Mouse (Mus musculus) embryonic facial prominence, embryonic 13.5 days (tissue): ENCODE measurements at regions not wholly inside any gene's neighbourhood (a gene's known extent, or its start where the extent isn't known, plus 50 kb on each side); places are given as distances from the start of the nearest gene placed in this dataset.

Source experiments
- ATAC-seq: fragments of 200-750 bp; cut with Nextera tagmentation; 2 replicates; pipeline ENCODE4 v1.8.0; 2017; ENCODE audit warnings: low read depth; ENCODE audit not compliant: insufficient number of reproducible peaks, insufficient read depth, low FRiP score, low TSS enrichment
- H3K27ac ChIP-seq: fragments of 300-500 bp; sonication (generic); 2 replicates; pipeline ENCODE4 v1.5.1; 2015; ENCODE audit warnings: moderate library complexity, mild to moderate bottlenecking, inconsistent platforms
- H3K27me3 ChIP-seq: fragments of 300-500 bp; sonication (generic); 2 replicates; pipeline ENCODE4 v1.6.1; 2015; ENCODE audit warnings: mild to moderate bottlenecking, inconsistent platforms
- H3K36me3 ChIP-seq: fragments of 300-500 bp; sonication (generic); 2 replicates; pipeline ENCODE4 v1.6.1; 2015; ENCODE audit warnings: mild to moderate bottlenecking, inconsistent platforms
- H3K4me1 ChIP-seq: fragments of 300-500 bp; sonication (generic); 2 replicates; pipeline ENCODE4 v1.6.1; 2015; ENCODE audit warnings: inconsistent platforms
- H3K4me2 ChIP-seq: fragments of 300-500 bp; sonication (generic); 2 replicates; pipeline ENCODE4 v1.6.1; 2015; ENCODE audit warnings: moderate library complexity, mild to moderate bottlenecking, inconsistent platforms
- H3K4me3 ChIP-seq: fragments of 300-500 bp; sonication (generic); 2 replicates; pipeline ENCODE4 v1.5.1; 2015; ENCODE audit warnings: mild to moderate bottlenecking, inconsistent platforms
- H3K9ac ChIP-seq: fragments of 300-500 bp; sonication (generic); 2 replicates; pipeline ENCODE4 v1.6.1; 2015; ENCODE audit warnings: mild to moderate bottlenecking, inconsistent platforms
- H3K9me3 ChIP-seq: fragments of 300-500 bp; sonication (generic); 2 replicates; pipeline ENCODE4 v1.6.1; 2016; ENCODE audit warnings: inconsistent platforms
- WGBS: fragments of 180-500 bp; shearing (Covaris S2); methylation state at CpG from one replicate; pipeline ENCODE4 v1.1.7; 2015; ENCODE audit warnings: mixed read lengths; 5-methylcytosine and 5-hydroxymethylcytosine counted together

GRCm38 (mm10) chr1:184491252-184491651, 241.2 kb downstream of the Hlx start:
- no peaks in the 10 kb centered on the region for H3K4me1 ChIP-seq
- 0 out of 2 replicates have a peak, but pooled peaks cover under 1% of the 10 kb centered on the region for H3K27me3 ChIP-seq
- WGBS = 82% methylated on average over 4 of the region's 4 CpGs
- H3K9ac ChIP-seq = no peak overlapping the region
- no peaks in the 10 kb centered on the region for H3K9me3 ChIP-seq
- ATAC-seq = no peak
- no peak overlapping the region for H3K4me3 ChIP-seq
- no peak overlapping the region for H3K27ac ChIP-seq
- no peaks in the 10 kb centered on the region for H3K36me3 ChIP-seq
- no peak overlapping the region for H3K4me2 ChIP-seq

- no peak overlapping the region for H3K9ac ChIP-seq
- H3K4me3 ChIP-seq = no peak overlapping the region
- 31% methylated on average over 6 of the region's 6 CpGs for whole genome bisulfite sequencing
- H3K4me1 ChIP-seq = no peaks in the 10 kb centered on the region
- ATAC-seq = no peak
- H3K36me3 ChIP-seq = no peaks in the 10 kb centered on the region
- H3K9me3 ChIP-seq = no peaks in the 10 kb centered on the region
- H3K4me2 ChIP-seq = no peak overlapping the region
- peaks cover 12% of the 10 kb centered on the region for H3K27me3 ChIP-seq
- no peak overlapping the region for H3K27ac ChIP-seq
These were observed 245.0 kb downstream of the Hlx start for GRCm38 (mm10) chr1:184487409-184487808.

- H3K9me3 ChIP-seq = no peaks in the 10 kb centered on the region
- ATAC-seq = no peak
- no peak overlapping the region for H3K4me2 ChIP-seq
- no peak overlapping the region for H3K27ac ChIP-seq
- H3K9ac ChIP-seq = no peak overlapping the region
- H3K36me3 ChIP-seq = no peaks in the 10 kb centered on the region
- WGBS = 79% methylated on average over 8 of the region's 8 CpGs
- H3K4me1 ChIP-seq = no peaks in the 10 kb centered on the region
- peaks cover 12% of the 10 kb centered on the region for H3K27me3 ChIP-seq
- no peak overlapping the region for H3K4me3 ChIP-seq
These were observed 247.6 kb downstream of the Hlx start for GRCm38 (mm10) chr1:184484801-184485200.

- Histone ChIP-seq H3K4me3 (no peak overlapping the region), H3K9ac (no peak overlapping the region), H3K36me3 (no peaks in the 10 kb centered on the region), H3K4me1 (no peaks in the 10 kb centered on the region), H3K27me3 (peaks cover 12% of the 10 kb centered on the region), H3K4me2 (no peak overlapping the region), H3K9me3 (no peaks in the 10 kb centered on the region), H3K27ac (no peak overlapping the region)
- 79% methylated on average over 7 of the region's 7 CpGs for WGBS
- no peak for ATAC-seq
These were observed 249.0 kb downstream of the Hlx start for GRCm38 (mm10) chr1:184483371-184483770.

- Histone ChIP-seq H3K9me3 (no peaks in the 10 kb centered on the region), H3K9ac (no peak overlapping the region), H3K27ac (no peak overlapping the region), H3K4me2 (no peak overlapping the region), H3K36me3 (no peaks in the 10 kb centered on the region), H3K27me3 (peaks cover 12% of the 10 kb centered on the region), H3K4me1 (no peaks in the 10 kb centered on the region), H3K4me3 (no peak overlapping the region)
- 76% methylated on average over 9 of the region's 9 CpGs for WGBS
- no peak for ATAC-seq
These were observed 250.4 kb downstream of the Hlx start for GRCm38 (mm10) chr1:184482026-184482425.

- Histone ChIP-seq H3K27ac (no peak overlapping the region), H3K9ac (no peak overlapping the region), H3K4me2 (no peak overlapping the region), H3K27me3 (peaks cover 9% of the 10 kb centered on the region), H3K4me3 (no peak overlapping the region), H3K9me3 (no peaks in the 10 kb centered on the region), H3K4me1 (no peaks in the 10 kb centered on the region), H3K36me3 (no peaks in the 10 kb centered on the region)
- 86% methylated on average over 9 of the region's 9 CpGs for WGBS
- ATAC-seq = no peak
These were observed 251.7 kb downstream of the Hlx start for GRCm38 (mm10) chr1:184480571-184481220.

- H3K36me3 ChIP-seq = no peaks in the 10 kb centered on the region
- no peak for ATAC-seq
- H3K4me1 ChIP-seq = no peaks in the 10 kb centered on the region
- WGBS = 79% methylated on average over 7 of the region's 7 CpGs
- no peak overlapping the region for H3K4me2 ChIP-seq
- H3K4me3 ChIP-seq = no peak overlapping the region
- H3K27me3 ChIP-seq = no peaks in the 10 kb centered on the region; the same call in 1 of the 2 replicates
- no peak overlapping the region for H3K9ac ChIP-seq
- H3K27ac ChIP-seq = no peak overlapping the region
- H3K9me3 ChIP-seq = no peaks in the 10 kb centered on the region
These were observed 254.4 kb downstream of the Hlx start for GRCm38 (mm10) chr1:184478006-184478405.

- peaks cover 2% of the 10 kb centered on the region; the same call in 1 of the 2 replicates for H3K27me3 ChIP-seq
- H3K9ac ChIP-seq = no peak overlapping the region
- H3K9me3 ChIP-seq = no peaks in the 10 kb centered on the region
- ATAC-seq = no peak
- H3K36me3 ChIP-seq = no peaks in the 10 kb centered on the region
- H3K4me2 ChIP-seq = no peak overlapping the region
- no peaks in the 10 kb centered on the region for H3K4me1 ChIP-seq
- WGBS = 56% methylated on average over 9 of the region's 9 CpGs
- H3K27ac ChIP-seq = no peak overlapping the region
- no peak overlapping the region for H3K4me3 ChIP-seq
These were observed 269.8 kb downstream of the Hlx start for GRCm38 (mm10) chr1:184462481-184463124.

GRCm38 (mm10) chr1:184461411-184461810, 271.0 kb downstream of the Hlx start:
- no peaks in the 10 kb centered on the region; the same call in 1 of the 2 replicates for H3K27me3 ChIP-seq
- no peak overlapping the region for H3K4me3 ChIP-seq
- H3K27ac ChIP-seq = no peak overlapping the region
- ATAC-seq = no peak
- H3K4me2 ChIP-seq = no peak overlapping the region
- H3K9ac ChIP-seq = no peak overlapping the region
- no peaks in the 10 kb centered on the region for H3K4me1 ChIP-seq
- no peaks in the 10 kb centered on the region for H3K36me3 ChIP-seq
- H3K9me3 ChIP-seq = no peaks in the 10 kb centered on the region

GRCm38 (mm10) chr1:184456727-184457126, 275.7 kb downstream of the Hlx start:
- Histone ChIP-seq H3K9ac (no peak overlapping the region), H3K36me3 (no peaks in the 10 kb centered on the region), H3K4me3 (no peak overlapping the region), H3K9me3 (no peaks in the 10 kb centered on the region), H3K27me3 (no peaks in the 10 kb centered on the region; the same call in 1 of the 2 replicates), H3K4me2 (no peak overlapping the region), H3K4me1 (no peaks in the 10 kb centered on the region), H3K27ac (no peak overlapping the region)
- ATAC-seq = no peak
- 89% methylated on average over 8 of the region's 8 CpGs for WGBS

- H3K9me3 ChIP-seq = no peaks in the 10 kb centered on the region
- WGBS = 81% methylated on average over 4 of the region's 4 CpGs
- H3K27me3 ChIP-seq = peaks cover 6% of the 10 kb centered on the region
- no peak overlapping the region for H3K4me2 ChIP-seq
- no peaks in the 10 kb centered on the region for H3K4me1 ChIP-seq
- no peaks in the 10 kb centered on the region for H3K36me3 ChIP-seq
- no peak overlapping the region for H3K9ac ChIP-seq
- no peak overlapping the region for H3K4me3 ChIP-seq
- no peak overlapping the region for H3K27ac ChIP-seq
- no peak for ATAC-seq
These were observed 278.0 kb downstream of the Hlx start for GRCm38 (mm10) chr1:184454381-184454780.

GRCm38 (mm10) chr1:184453673-184454072, 278.7 kb downstream of the Hlx start:
- no peaks in the 10 kb centered on the region for H3K36me3 ChIP-seq
- peaks cover 6% of the 10 kb centered on the region for H3K27me3 ChIP-seq
- H3K27ac ChIP-seq = no peak overlapping the region
- no peaks in the 10 kb centered on the region for H3K9me3 ChIP-seq
- no peak overlapping the region for H3K9ac ChIP-seq
- no peaks in the 10 kb centered on the region for H3K4me1 ChIP-seq
- no peak for ATAC-seq
- WGBS = 67% methylated on average over 5 of the region's 5 CpGs
- no peak overlapping the region for H3K4me3 ChIP-seq
- H3K4me2 ChIP-seq = no peak overlapping the region
